Mouse (Mus musculus): ENCODE results near the gene Meiob. TPM values are rescaled to one million over a fixed set of nuclear protein-coding genes. Genes with fewer than 3 reads are reported as not detected.
A peak's percentile ranks its signal among the peaks of the same experiment; 100 is the strongest.

Gene Meiob
- polyA plus RNA-seq, 3 experiments from 2014 or later = not detected

GRCm38 (mm10) chr17:24821351-24822280, 17.5 kb downstream of the Meiob start:
- no peak for ATAC-seq

GRCm38 (mm10) chr17:24839842-24840241, 35.8 kb downstream of the Meiob start, which contains the start of gene Hagh:
Hagh (plus strand) TSS chr17:24840143.
- no peak for ATAC-seq

GRCm38 (mm10) chr17:24840341-24840740, 36.3 kb downstream of the Meiob start:
- no peak for ATAC-seq

- no peak for ATAC-seq
Measured at GRCm38 (mm10) chr17:24841133-24841532, 37.0 kb downstream of the Meiob start.

- ATAC-seq = no peak
Measured at GRCm38 (mm10) chr17:24842631-24843030, 38.5 kb downstream of the Meiob start.

GRCm38 (mm10) chr17:24844525-24844924, 40.4 kb downstream of the Meiob start:
- ATAC-seq = no peak

GRCm38 (mm10) chr17:24847386-24847785, 43.3 kb downstream of the Meiob start:
- ATAC-seq = no peak

GRCm38 (mm10) chr17:24848600-24849031, 44.5 kb downstream of the Meiob start:
- no peak for ATAC-seq

- no peak for ATAC-seq
Measured at GRCm38 (mm10) chr17:24849733-24850064, 45.6 kb downstream of the Meiob start.

GRCm38 (mm10) chr17:24850065-24850772, 46.1 kb downstream of the Meiob start, which contains the start of gene Fahd1:
Fahd1 (minus strand) TSS chr17:24850364.
- peak; percentile 99 for ATAC-seq

GRCm38 (mm10) chr17:24850773-24851127, 46.7 kb downstream of the Meiob start:
- ATAC-seq = no peak

- ATAC-seq = no peak
Measured at GRCm38 (mm10) chr17:24851381-24852125, 47.5 kb downstream of the Meiob start.

- no peak for ATAC-seq
Measured at GRCm38 (mm10) chr17:24855838-24856464, 51.9 kb downstream of the Meiob start.

GRCm38 (mm10) chr17:24856589-24856988, 52.5 kb downstream of the Meiob start:
- no peak for ATAC-seq

GRCm38 (mm10) chr17:24857831-24858470, 53.9 kb downstream of the Meiob start:
- no peak for ATAC-seq

- ATAC-seq = no peak
Measured at GRCm38 (mm10) chr17:24858967-24859366, 54.9 kb downstream of the Meiob start.

GRCm38 (mm10) chr17:24860076-24860475, 56.0 kb downstream of the Meiob start:
- no peak for ATAC-seq

GRCm38 (mm10) chr17:24861785-24862184, 57.7 kb downstream of the Meiob start:
- ATAC-seq = no peak

- no peak for ATAC-seq
Measured at GRCm38 (mm10) chr17:24865776-24866175, 61.7 kb downstream of the Meiob start, which contains the start of gene Igfals. Igfals (plus strand) TSS chr17:24865997.

- ATAC-seq = no peak
Measured at GRCm38 (mm10) chr17:24867914-24868313, 63.8 kb downstream of the Meiob start.

- no peak for ATAC-seq
Measured at GRCm38 (mm10) chr17:24873695-24874404, 69.8 kb downstream of the Meiob start.
